Mouse (Mus musculus) small intestine, adult 2 months (tissue): ENCODE results near the gene Tbc1d8.

Source experiments
- CTCF ChIP-seq: fragments of 200-500 bp; IDR thresholded peaks from 2 replicates; pipeline ENCODE4 v1.5.1; 2012; ENCODE audit warnings: low read depth, mild to moderate bottlenecking, control low read depth, inconsistent platforms, low read length, moderate library complexity, mixed read lengths; ENCODE audit not compliant: insufficient replicate concordance, insufficient read length; ENCODE audit errors: extremely low read depth
- POLR2A ChIP-seq: fragments of 200-500 bp; IDR thresholded peaks from 2 replicates; pipeline ENCODE4 v1.6.1; 2012; ENCODE audit warnings: low read depth, mild to moderate bottlenecking, control low read depth, inconsistent platforms, low read length, moderate library complexity

GRCm38 (mm10) chr1:39420987-39421386 lies 57.6 kb downstream of the Tbc1d8 start:
- TF ChIP-seq POLR2A (no peak), CTCF (no peak)
